Mouse (Mus musculus) layer of hippocampus, postnatal 36 days (tissue): ENCODE measurements around the gene Gm42906. TPM values are rescaled to one million over a fixed set of nuclear protein-coding genes. Genes with fewer than 3 reads are reported as not detected.

Experiments
- DNase-seq, 2 experiments: peaks; one replicate each; pipeline ENCODE4 v3.0.0; 2022
- total RNA-seq, 2 experiments: library from RNA; stranded (reverse); gene quantifications; 2 replicates each; pipeline ENCODE4 v1.2.3; 2021

Gene Gm42906
- total RNA-seq, 2 experiments from 2014 or later: not detected

GRCm38 (mm10) chr5:151061942-151062341 lies 366.0 kb downstream of the Gm42906 start:
- DNase-seq: no peak

GRCm38 (mm10) chr5:151060476-151060875 lies 367.5 kb downstream of the Gm42906 start:
- no peak for DNase-seq

- no peak for DNase-seq
Observed at GRCm38 (mm10) chr5:151059772-151060171, 368.2 kb downstream of the Gm42906 start.

GRCm38 (mm10) chr5:151059352-151059751 lies 368.6 kb downstream of the Gm42906 start:
- DNase-seq: no peak

GRCm38 (mm10) chr5:151057716-151058115 lies 370.2 kb downstream of the Gm42906 start:
- DNase-seq: no peak

GRCm38 (mm10) chr5:151056920-151057294 lies 371.1 kb downstream of the Gm42906 start:
- DNase-seq: no peak

- no peak for DNase-seq
Observed at GRCm38 (mm10) chr5:151056255-151056919, 371.6 kb downstream of the Gm42906 start.

- DNase-seq: no peak
Observed at GRCm38 (mm10) chr5:151055426-151056090, 372.4 kb downstream of the Gm42906 start.

GRCm38 (mm10) chr5:151054743-151055114 lies 373.2 kb downstream of the Gm42906 start:
- no peak for DNase-seq

GRCm38 (mm10) chr5:151054100-151054742 lies 373.7 kb downstream of the Gm42906 start:
- DNase-seq: no peak

GRCm38 (mm10) chr5:151053190-151053589 lies 374.8 kb downstream of the Gm42906 start:
- no peak for DNase-seq

- DNase-seq: no peak
Observed at GRCm38 (mm10) chr5:151052331-151052730, 375.6 kb downstream of the Gm42906 start.

- DNase-seq: no peak
Observed at GRCm38 (mm10) chr5:151047488-151047887, 380.5 kb downstream of the Gm42906 start.

- no peak for DNase-seq
Observed at GRCm38 (mm10) chr5:151046917-151047316, 381.0 kb downstream of the Gm42906 start.

- DNase-seq: no peak
Observed at GRCm38 (mm10) chr5:151046131-151046530, 381.8 kb downstream of the Gm42906 start.

- DNase-seq: no peak
Observed at GRCm38 (mm10) chr5:151042911-151043310, 385.1 kb downstream of the Gm42906 start.

GRCm38 (mm10) chr5:151037871-151038270 lies 390.1 kb downstream of the Gm42906 start:
- no peak for DNase-seq

- no peak for DNase-seq
Observed at GRCm38 (mm10) chr5:151034715-151035512, 393.0 kb downstream of the Gm42906 start.

GRCm38 (mm10) chr5:151028906-151029305 lies 399.1 kb downstream of the Gm42906 start:
- DNase-seq: no peak

- peak; percentile 35 to 49 for DNase-seq
Observed at GRCm38 (mm10) chr5:151027171-151027570, 400.8 kb downstream of the Gm42906 start.

GRCm38 (mm10) chr5:151026069-151026468 lies 401.9 kb downstream of the Gm42906 start:
- DNase-seq: no peak

GRCm38 (mm10) chr5:151024483-151024882 lies 403.5 kb downstream of the Gm42906 start:
- no peak for DNase-seq

- DNase-seq: peak in 1 of 2 experiments; percentile 40
Observed at GRCm38 (mm10) chr5:151023461-151023860, 404.5 kb downstream of the Gm42906 start.
